Mouse (Mus musculus): Measurements from ENCODE around the gene Epb41l2. TPM values are rescaled to one million over a fixed set of nuclear protein-coding genes. Genes with fewer than 3 reads are reported as not detected.
A peak's percentile ranks its signal among the peaks of the same experiment; 100 is the strongest.

Gene Epb41l2
- 85.4 and 132 TPM in 2 replicates for polyA plus RNA-seq (2012; rRNA removed)

- peak; percentile 94 for DNase-seq
- peaks cover 2% of the 10 kb centered on the region for H3K4me1 ChIP-seq (ENCODE audit: control insufficient read depth, insufficient read depth, low read length)
- H3K4me3 ChIP-seq (replicated peaks; ENCODE audit: extremely low read depth, low read depth, low read length) = peak within 1 kb of the TSS; percentile 84
- TF ChIP-seq POLR2A (IDR thresholded peaks at IDR 0.05; ENCODE audit: borderline replicate concordance, extremely low read depth, low read depth, low read length) = peak; percentile 79; the same call in 1 of the 2 replicates
- TF ChIP-seq CTCF (IDR thresholded peaks at IDR 0.05; ENCODE audit: insufficient read depth, low read length) = no peak
- 2% methylated on average over 52 of the region's 55 CpGs for WGBS
Observed at GRCm38 (mm10) chr10:25359208-25359958, at the start of gene Epb41l2. TSS of gene Epb41l2 (plus strand) at chr10:25359798.

- WGBS = 93% methylated on average over 5 of the region's 5 CpGs
- TF ChIP-seq POLR2A (IDR thresholded peaks at IDR 0.05; ENCODE audit: borderline replicate concordance, extremely low read depth, low read depth, low read length) (no peak), CTCF (IDR thresholded peaks at IDR 0.05; ENCODE audit: insufficient read depth, low read length) (no peak)
Observed at GRCm38 (mm10) chr10:25309996-25310395, 49.6 kb upstream of the Epb41l2 start.

GRCm38 (mm10) chr10:25310736-25311135, 48.9 kb upstream of the Epb41l2 start:
- no peak for DNase-seq
- 81% methylated on average over 4 of the region's 4 CpGs for WGBS
- no peaks in the 10 kb centered on the region for H3K4me1 ChIP-seq (ENCODE audit: control insufficient read depth, insufficient read depth, low read length)
- no peak overlapping the region for H3K4me3 ChIP-seq (replicated peaks; ENCODE audit: extremely low read depth, low read depth, low read length)
- TF ChIP-seq POLR2A (IDR thresholded peaks at IDR 0.05; ENCODE audit: borderline replicate concordance, extremely low read depth, low read depth, low read length) (no peak), CTCF (IDR thresholded peaks at IDR 0.05; ENCODE audit: insufficient read depth, low read length) (no peak)

More at GRCm38 (mm10) chr10:25309996-25310395, 49.6 kb upstream of the Epb41l2 start:
- H3K4me1 ChIP-seq (ENCODE audit: control insufficient read depth, insufficient read depth, low read length) = no peaks in the 10 kb centered on the region
- H3K4me3 ChIP-seq (replicated peaks; ENCODE audit: extremely low read depth, low read depth, low read length) = no peak overlapping the region
- no peak for DNase-seq

- Histone ChIP-seq H3K4me1 (ENCODE audit: control insufficient read depth, insufficient read depth, low read length) (no peaks in the 10 kb centered on the region; the same call in 1 of the 2 replicates), H3K4me3 (replicated peaks; ENCODE audit: extremely low read depth, low read depth, low read length) (no peak overlapping the region)
- WGBS = 63% methylated on average over 9 of the region's 9 CpGs
- DNase-seq = no peak
- TF ChIP-seq CTCF (IDR thresholded peaks at IDR 0.05; ENCODE audit: insufficient read depth, low read length) = no peak
- TF ChIP-seq POLR2A (IDR thresholded peaks at IDR 0.05; ENCODE audit: borderline replicate concordance, extremely low read depth, low read depth, low read length) = no peak
Observed at GRCm38 (mm10) chr10:25311554-25312212, 47.9 kb upstream of the Epb41l2 start.

GRCm38 (mm10) chr10:25313856-25314584, 45.6 kb upstream of the Epb41l2 start:
- no peak for DNase-seq
- no peaks in the 10 kb centered on the region; the same call in none of the 2 replicates for H3K4me1 ChIP-seq (ENCODE audit: control insufficient read depth, insufficient read depth, low read length)
- no peak overlapping the region for H3K4me3 ChIP-seq (replicated peaks; ENCODE audit: extremely low read depth, low read depth, low read length)
- WGBS = 41% methylated on average over 17 of the region's 17 CpGs
- TF ChIP-seq POLR2A (IDR thresholded peaks at IDR 0.05; ENCODE audit: borderline replicate concordance, extremely low read depth, low read depth, low read length) (no peak), CTCF (IDR thresholded peaks at IDR 0.05; ENCODE audit: insufficient read depth, low read length) (no peak)

GRCm38 (mm10) chr10:25317665-25318064, 41.9 kb upstream of the Epb41l2 start:
- TF ChIP-seq POLR2A (IDR thresholded peaks at IDR 0.05; ENCODE audit: borderline replicate concordance, extremely low read depth, low read depth, low read length) = no peak
- TF ChIP-seq CTCF (IDR thresholded peaks at IDR 0.05; ENCODE audit: insufficient read depth, low read length) = no peak
- no peaks in the 10 kb centered on the region; the same call in none of the 2 replicates for H3K4me1 ChIP-seq (ENCODE audit: control insufficient read depth, insufficient read depth, low read length)
- H3K4me3 ChIP-seq (replicated peaks; ENCODE audit: extremely low read depth, low read depth, low read length) = no peak overlapping the region
- no peak for DNase-seq

- TF ChIP-seq CTCF (IDR thresholded peaks at IDR 0.05; ENCODE audit: insufficient read depth, low read length) (no peak), POLR2A (IDR thresholded peaks at IDR 0.05; ENCODE audit: borderline replicate concordance, extremely low read depth, low read depth, low read length) (no peak)
- WGBS = 59% methylated on average over 5 of the region's 5 CpGs
- no peak for DNase-seq
Observed at GRCm38 (mm10) chr10:25318405-25318804, 41.2 kb upstream of the Epb41l2 start.

GRCm38 (mm10) chr10:25319531-25319930, 40.1 kb upstream of the Epb41l2 start:
- DNase-seq = no peak
- TF ChIP-seq CTCF (IDR thresholded peaks at IDR 0.05; ENCODE audit: insufficient read depth, low read length) (no peak), POLR2A (IDR thresholded peaks at IDR 0.05; ENCODE audit: borderline replicate concordance, extremely low read depth, low read depth, low read length) (no peak)
- Histone ChIP-seq H3K4me3 (replicated peaks; ENCODE audit: extremely low read depth, low read depth, low read length) (no peak overlapping the region), H3K4me1 (ENCODE audit: control insufficient read depth, insufficient read depth, low read length) (no peaks in the 10 kb centered on the region; the same call in none of the 2 replicates)

More at GRCm38 (mm10) chr10:25318405-25318804, 41.2 kb upstream of the Epb41l2 start:
- Histone ChIP-seq H3K4me3 (replicated peaks; ENCODE audit: extremely low read depth, low read depth, low read length) (no peak overlapping the region), H3K4me1 (ENCODE audit: control insufficient read depth, insufficient read depth, low read length) (no peaks in the 10 kb centered on the region; the same call in none of the 2 replicates)

- TF ChIP-seq POLR2A (IDR thresholded peaks at IDR 0.05; ENCODE audit: borderline replicate concordance, extremely low read depth, low read depth, low read length) (no peak), CTCF (IDR thresholded peaks at IDR 0.05; ENCODE audit: insufficient read depth, low read length) (no peak)
- 87% methylated on average over 4 of the region's 4 CpGs for WGBS
- DNase-seq = no peak
Observed at GRCm38 (mm10) chr10:25321198-25321597, 38.4 kb upstream of the Epb41l2 start.

More at GRCm38 (mm10) chr10:25321198-25321597, 38.4 kb upstream of the Epb41l2 start:
- Histone ChIP-seq H3K4me3 (replicated peaks; ENCODE audit: extremely low read depth, low read depth, low read length) (no peak overlapping the region), H3K4me1 (ENCODE audit: control insufficient read depth, insufficient read depth, low read length) (no peaks in the 10 kb centered on the region; the same call in none of the 2 replicates)
